ENCODE assay signal across 10 mouse cellular contexts in the genomic region with DNA sequence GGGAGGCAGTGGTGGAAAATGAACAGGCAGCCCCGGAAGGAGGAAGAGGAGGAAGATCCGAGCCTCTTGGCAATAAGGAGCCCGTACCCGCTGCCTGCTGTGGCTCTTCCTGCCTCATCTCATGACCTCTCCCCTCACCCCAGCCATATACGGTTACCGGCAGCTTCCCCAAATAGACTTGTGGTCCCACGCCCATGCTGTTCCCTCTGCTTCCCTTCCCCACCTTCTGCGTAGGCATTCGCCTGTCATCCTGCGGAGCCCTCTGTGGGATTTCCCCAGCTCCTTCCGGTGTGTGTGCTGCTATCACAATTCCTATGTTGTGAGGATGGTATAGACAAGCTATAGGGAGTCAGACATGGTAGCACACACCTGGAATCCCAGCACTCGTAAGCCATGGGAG. TPM values are rescaled to one million over a fixed set of nuclear protein-coding genes. Genes with fewer than 3 reads are reported as not detected.
A peak's percentile ranks its signal among the peaks of the same experiment; 100 is the strongest.
DNase-seq lines count a peak whose midpoint lies in the region; ATAC-seq and TF ChIP-seq lines count a peak whose summit lies in the region.
"Had no signal": no experiment of that assay in that cellular context is flagged by ENCODE, and none has a peak within 500 bp of the region (broad histone marks: within the 10 kb centered on the region; RNA-seq: fewer than 3 reads in every experiment).

No protein-coding gene starts in this region.

- peak overlapping the region; percentile 95; the same call in 1 of the 2 replicates for H3K4me2 ChIP-seq in kidney, postnatal 0 days (ENCODE audit: low read length)
- H3K4me2 ChIP-seq: midbrain, embryonic 13.5 days had no signal

- TF ChIP-seq CTCF in lung, adult 2 months (IDR thresholded peaks at IDR 0.05; ENCODE audit: insufficient read depth, low read length): no peak
- TF ChIP-seq CTCF in kidney, postnatal 0 days (IDR thresholded peaks at IDR 0.05; ENCODE audit: low read depth): no peak
- no peak for TF ChIP-seq CTCF in cerebellum, adult 2 months (IDR thresholded peaks at IDR 0.05; ENCODE audit: borderline replicate concordance, insufficient read depth, low read depth, low read length)

- no peak for ATAC-seq in kidney, postnatal 0 days (replicated peaks; ENCODE audit: low FRiP score, low read depth)
- peak; percentile 68 for ATAC-seq in monocyte, adult 5-6 weeks (replicated peaks; ENCODE audit: insufficient number of reproducible peaks, low FRiP score, low TSS enrichment, poor library complexity, severe bottlenecking)
- ATAC-seq: midbrain, embryonic 13.5 days had no signal

- WGBS in lung, adult 2 months: 46% methylated on average over 12 of the region's 12 CpGs
- WGBS in kidney, postnatal 0 days: 58% methylated on average over 12 of the region's 12 CpGs
- 80% methylated on average over 12 of the region's 12 CpGs for WGBS in cerebellum, adult 2 months

- peaks cover 14% of the 10 kb centered on the region; the same call in 1 of the 2 replicates for H3K36me3 ChIP-seq in kidney, postnatal 0 days (ENCODE audit: insufficient read depth, low read length)
- H3K36me3 ChIP-seq: midbrain, embryonic 13.5 days had no signal

- no peak overlapping the region for H3K9ac ChIP-seq in kidney, postnatal 0 days (ENCODE audit: low read depth, low read length)
- H3K9ac ChIP-seq: midbrain, embryonic 13.5 days had no signal

- peak; percentile 72 to 77 for DNase-seq in lung, adult 18-20 months
- no peak for DNase-seq in lung, adult 2 months
- DNase-seq in heart, adult 9 months (ENCODE audit: low spot score in 2 of 2): peak; percentile 46 to 66
- DNase-seq in kidney, postnatal 0 days (ENCODE audit: low spot score): no peak
- no peak for DNase-seq in cerebellum, adult 11 months
- no peak for DNase-seq in cerebellum, adult 2 months
- DNase-seq in thymus, postnatal 14 days: no peak

- 0 out of 2 replicates have a peak overlapping the region, but pooled peaks have one; percentile 79 for H3K27ac ChIP-seq in kidney, postnatal 0 days
- no peak overlapping the region; the same call in 1 of the 2 replicates for H3K27ac ChIP-seq in cerebellum, adult 2 months (ENCODE audit: insufficient read depth, low read length)
- H3K27ac ChIP-seq: midbrain, embryonic 13.5 days had no signal

- no peak for TF ChIP-seq POLR2A in lung, adult 2 months (IDR thresholded peaks at IDR 0.05; ENCODE audit: borderline replicate concordance, extremely low read depth, low read depth, low read length)
- no peak for TF ChIP-seq POLR2A in cerebellum, adult 2 months (IDR thresholded peaks at IDR 0.05; ENCODE audit: borderline replicate concordance, insufficient read depth, low read length)

- H3K9me3 ChIP-seq in kidney, postnatal 0 days (replicated peaks; ENCODE audit: low read length): no peaks in the 10 kb centered on the region
- H3K9me3 ChIP-seq: midbrain, embryonic 13.5 days had no signal

- no peak overlapping the region for H3K4me3 ChIP-seq in lung, adult 2 months (replicated peaks; ENCODE audit: extremely low read depth, low read depth, low read length)
- H3K4me3 ChIP-seq in kidney, postnatal 0 days (replicated peaks; ENCODE audit: low read depth, low read length): no peak overlapping the region
- H3K4me3 ChIP-seq in cerebellum, adult 2 months (replicated peaks; ENCODE audit: insufficient read depth, low read depth, low read length): no peak overlapping the region
- H3K4me3 ChIP-seq: midbrain, embryonic 13.5 days had no signal

- H3K4me1 ChIP-seq in lung, adult 2 months (ENCODE audit: control insufficient read depth, insufficient read depth, low read length): peaks cover 13% of the 10 kb centered on the region
- H3K4me1 ChIP-seq in kidney, postnatal 0 days (replicated peaks; ENCODE audit: insufficient read depth, low read length): peaks cover 25% of the 10 kb centered on the region
- H3K4me1 ChIP-seq in cerebellum, adult 2 months (ENCODE audit: control insufficient read depth, insufficient read depth, low read length): peaks cover 39% of the 10 kb centered on the region

- no peaks in the 10 kb centered on the region for H3K27me3 ChIP-seq in kidney, postnatal 0 days (ENCODE audit: insufficient read depth, low read length)
- H3K27me3 ChIP-seq in cerebellum, adult 2 months (ENCODE audit: control insufficient read depth, insufficient read depth, low read length): no peaks in the 10 kb centered on the region

RNA-seq across cellular contexts. Expression of a gene that starts 2.2 kb away (rescaled TPM):
- not detected in 2 replicates for polyA plus RNA-seq in lung, adult 2 months (2012; rRNA removed)
- not detected in 2 replicates for polyA plus RNA-seq in kidney, postnatal 0 days (2015; fragmentation: Nextera tagmentation; extraction: Ambion mirVana)
- total RNA-seq in monocyte, adult 5-6 weeks (2017): 2.4 TPM in 1 of 3 replicates, not detected in the others
- not detected in 2 replicates for polyA plus RNA-seq in cerebellum, adult 2 months (2012; rRNA removed)
- total RNA-seq: left cerebral cortex, adult 8-10 months had no signal
- polyA plus RNA-seq: midbrain, embryonic 13.5 days had no signal

RNA-seq across cellular contexts. Expression of a gene that starts 5.0 kb away (rescaled TPM):
- 176 and 296 TPM in 2 replicates for polyA plus RNA-seq in lung, adult 2 months (2012; rRNA removed)
- 51.7 and 57.9 TPM in 2 replicates for polyA plus RNA-seq in kidney, postnatal 0 days (2015; fragmentation: Nextera tagmentation; extraction: Ambion mirVana)
- 32.4 to 36.2 TPM (median 35.3 TPM) in 3 replicates for total RNA-seq in monocyte, adult 5-6 weeks (2017)
- 86.0 and 98.5 TPM in 2 replicates for polyA plus RNA-seq in cerebellum, adult 2 months (2012; rRNA removed)

RNA-seq across cellular contexts. Expression of a gene that starts 15.0 kb away (rescaled TPM):
- polyA plus RNA-seq in lung, adult 2 months (2012; rRNA removed): 2.0 and 2.2 TPM in 2 replicates
- polyA plus RNA-seq in kidney, postnatal 0 days (2015; fragmentation: Nextera tagmentation; extraction: Ambion mirVana): 1.6 and 1.8 TPM in 2 replicates
- total RNA-seq in monocyte, adult 5-6 weeks (2017): not detected in 3 replicates
- polyA plus RNA-seq in cerebellum, adult 2 months (2012; rRNA removed): 1.4 and 1.7 TPM in 2 replicates

RNA-seq across cellular contexts. Expression of a gene that starts 46.4 kb away (rescaled TPM):
- 2.4 and 4.0 TPM in 2 replicates for polyA plus RNA-seq in lung, adult 2 months (2012; rRNA removed)
- polyA plus RNA-seq in kidney, postnatal 0 days (2015; fragmentation: Nextera tagmentation; extraction: Ambion mirVana): 3.5 and 4.2 TPM in 2 replicates
- total RNA-seq in monocyte, adult 5-6 weeks (2017): not detected in 3 replicates
- polyA plus RNA-seq in cerebellum, adult 2 months (2012; rRNA removed): 158 and 185 TPM in 2 replicates

RNA-seq across cellular contexts. Expression of a gene that starts 59.5 kb away (rescaled TPM):
- polyA plus RNA-seq in lung, adult 2 months (2012; rRNA removed): 7.8 and 12.0 TPM in 2 replicates
- polyA plus RNA-seq in kidney, postnatal 0 days (2015; fragmentation: Nextera tagmentation; extraction: Ambion mirVana): 2.8 and 2.9 TPM in 2 replicates
- 2.0 to 8.0 TPM (median 3.3 TPM) in 3 replicates for total RNA-seq in monocyte, adult 5-6 weeks (2017)
- 0.38 and 0.63 TPM in 2 replicates for polyA plus RNA-seq in cerebellum, adult 2 months (2012; rRNA removed)

Comparison
In these comparisons a context has a peak if more than half of its experiments do, and no peak if none do; other contexts are left out.
1. DNase-seq: peak in lung, adult 18-20 months (2 of 2) and heart, adult 9 months (2 of 2); none in lung, adult 2 months (single experiment), kidney, postnatal 0 days (single experiment), cerebellum, adult 11 months (single experiment), cerebellum, adult 2 months (0 of 2) and thymus, postnatal 14 days (single experiment).